Mouse (Mus musculus): Measurements from ENCODE around the gene Mettl8. TPM values are rescaled to one million over a fixed set of nuclear protein-coding genes. Genes with fewer than 3 reads are reported as not detected.
A peak's percentile ranks its signal among the peaks of the same experiment; 100 is the strongest.

Mettl8 gene
- polyA plus RNA-seq, 1 experiment from 2014 or later, result 18.6 TPM

- H3K9ac ChIP-seq, result no peak overlapping the region
- H3K4me2 ChIP-seq, result no peak overlapping the region
- H3K4me1 ChIP-seq (replicated peaks), result no peaks in the 10 kb centered on the region; the same call in 1 of the 2 replicates
- H3K27ac ChIP-seq (replicated peaks), result no peak overlapping the region
- H3K9me3 ChIP-seq, result no peaks in the 10 kb centered on the region
- H3K36me3 ChIP-seq, result no peaks in the 10 kb centered on the region
- no peaks in the 10 kb centered on the region for H3K27me3 ChIP-seq
- no peak overlapping the region for H3K4me3 ChIP-seq
- no peak for ATAC-seq (ENCODE audit: low read depth)
- WGBS, result 63% methylated on average over 7 of the region's 7 CpGs
Measured at GRCm38 (mm10) chr2:70970158-70970741, 85.1 kb downstream of the Mettl8 start.

GRCm38 (mm10) chr2:70968305-70968704 is 87.1 kb downstream of the Mettl8 start:
- Histone ChIP-seq H3K27me3 (no peaks in the 10 kb centered on the region), H3K9me3 (no peaks in the 10 kb centered on the region), H3K9ac (no peak overlapping the region), H3K4me2 (no peak overlapping the region), H3K4me1 (replicated peaks) (no peaks in the 10 kb centered on the region; the same call in 1 of the 2 replicates), H3K4me3 (no peak overlapping the region), H3K36me3 (no peaks in the 10 kb centered on the region), H3K27ac (replicated peaks) (no peak overlapping the region)
- WGBS, result 81% methylated on average over 2 of the region's 2 CpGs
- no peak for ATAC-seq (ENCODE audit: low read depth)

- Histone ChIP-seq H3K27ac (replicated peaks) (no peak overlapping the region), H3K9me3 (no peaks in the 10 kb centered on the region), H3K36me3 (no peaks in the 10 kb centered on the region), H3K4me2 (no peak overlapping the region), H3K9ac (no peak overlapping the region), H3K4me1 (replicated peaks) (no peaks in the 10 kb centered on the region), H3K4me3 (no peak overlapping the region), H3K27me3 (no peaks in the 10 kb centered on the region)
- WGBS, result 79% methylated on average over 1 of the region's 1 CpGs
- no peak for ATAC-seq (ENCODE audit: low read depth)
Measured at GRCm38 (mm10) chr2:70967216-70967615, 88.2 kb downstream of the Mettl8 start.

GRCm38 (mm10) chr2:70964809-70965208 is 90.6 kb downstream of the Mettl8 start:
- no peak overlapping the region for H3K9ac ChIP-seq
- peaks cover 14% of the 10 kb centered on the region for H3K4me1 ChIP-seq (replicated peaks)
- no peak for ATAC-seq (ENCODE audit: low read depth)
- no peak overlapping the region for H3K4me3 ChIP-seq
- no peak overlapping the region for H3K4me2 ChIP-seq
- H3K36me3 ChIP-seq, result no peaks in the 10 kb centered on the region
- no peaks in the 10 kb centered on the region for H3K27me3 ChIP-seq
- WGBS, result 95% methylated on average over 2 of the region's 2 CpGs
- no peak overlapping the region for H3K27ac ChIP-seq (replicated peaks)
- H3K9me3 ChIP-seq, result no peaks in the 10 kb centered on the region

GRCm38 (mm10) chr2:70962921-70963320 is 92.5 kb downstream of the Mettl8 start:
- Histone ChIP-seq H3K4me2 (no peak overlapping the region), H3K36me3 (no peaks in the 10 kb centered on the region), H3K27ac (replicated peaks) (no peak overlapping the region), H3K9ac (no peak overlapping the region), H3K9me3 (no peaks in the 10 kb centered on the region), H3K4me1 (replicated peaks) (peaks cover 24% of the 10 kb centered on the region), H3K4me3 (no peak overlapping the region), H3K27me3 (no peaks in the 10 kb centered on the region)
- no peak for ATAC-seq (ENCODE audit: low read depth)
- WGBS, result 83% methylated on average over 1 of the region's 1 CpGs

GRCm38 (mm10) chr2:70961086-70961941 is 94.1 kb downstream of the Mettl8 start:
- Histone ChIP-seq H3K9me3 (no peaks in the 10 kb centered on the region), H3K4me2 (no peak overlapping the region), H3K4me3 (no peak overlapping the region), H3K27me3 (no peaks in the 10 kb centered on the region), H3K27ac (replicated peaks) (peak overlapping the region; percentile 68), H3K9ac (no peak overlapping the region), H3K4me1 (replicated peaks) (peaks cover 27% of the 10 kb centered on the region), H3K36me3 (no peaks in the 10 kb centered on the region)
- no peak for ATAC-seq (ENCODE audit: low read depth)
- 82% methylated on average over 6 of the region's 6 CpGs for WGBS

- H3K36me3 ChIP-seq, result no peaks in the 10 kb centered on the region
- ATAC-seq (ENCODE audit: low read depth), result peak; percentile 87
- H3K4me2 ChIP-seq, result no peak overlapping the region
- H3K4me3 ChIP-seq, result no peak overlapping the region
- WGBS, result 39% methylated on average over 6 of the region's 6 CpGs
- H3K4me1 ChIP-seq (replicated peaks), result peaks cover 27% of the 10 kb centered on the region
- no peaks in the 10 kb centered on the region for H3K9me3 ChIP-seq
- no peak overlapping the region for H3K9ac ChIP-seq
- peak overlapping the region; percentile 68 for H3K27ac ChIP-seq (replicated peaks)
- no peaks in the 10 kb centered on the region for H3K27me3 ChIP-seq
Measured at GRCm38 (mm10) chr2:70960090-70960489, 95.3 kb downstream of the Mettl8 start.

- no peaks in the 10 kb centered on the region for H3K36me3 ChIP-seq
- ATAC-seq (ENCODE audit: low read depth), result no peak
- H3K9me3 ChIP-seq, result no peaks in the 10 kb centered on the region
- no peak overlapping the region for H3K4me3 ChIP-seq
- H3K4me2 ChIP-seq, result no peak overlapping the region
- no peaks in the 10 kb centered on the region for H3K27me3 ChIP-seq
- no peak overlapping the region for H3K9ac ChIP-seq
- 47% methylated on average over 7 of the region's 7 CpGs for WGBS
- H3K27ac ChIP-seq (replicated peaks), result peak overlapping the region; percentile 68; the same call in 1 of the 2 replicates
- peaks cover 27% of the 10 kb centered on the region for H3K4me1 ChIP-seq (replicated peaks)
Measured at GRCm38 (mm10) chr2:70959337-70959736, 96.0 kb downstream of the Mettl8 start.

- no peak for ATAC-seq (ENCODE audit: low read depth)
- no peak overlapping the region for H3K9ac ChIP-seq
- 87% methylated on average over 7 of the region's 7 CpGs for WGBS
- H3K4me2 ChIP-seq, result no peak overlapping the region
- no peaks in the 10 kb centered on the region for H3K36me3 ChIP-seq
- H3K4me1 ChIP-seq (replicated peaks), result peaks cover 27% of the 10 kb centered on the region
- no peak overlapping the region for H3K4me3 ChIP-seq
- H3K27me3 ChIP-seq, result no peaks in the 10 kb centered on the region
- H3K9me3 ChIP-seq, result no peaks in the 10 kb centered on the region
- H3K27ac ChIP-seq (replicated peaks), result no peak overlapping the region
Measured at GRCm38 (mm10) chr2:70958536-70958935, 96.8 kb downstream of the Mettl8 start.

GRCm38 (mm10) chr2:70953616-70954015 is 101.8 kb downstream of the Mettl8 start:
- ATAC-seq (ENCODE audit: low read depth), result no peak
- H3K36me3 ChIP-seq, result no peaks in the 10 kb centered on the region
- H3K9ac ChIP-seq, result no peak overlapping the region
- H3K4me2 ChIP-seq, result no peak overlapping the region
- H3K4me3 ChIP-seq, result no peak overlapping the region
- H3K27ac ChIP-seq (replicated peaks), result no peak overlapping the region
- H3K9me3 ChIP-seq, result no peaks in the 10 kb centered on the region
- 76% methylated on average over 2 of the region's 2 CpGs for WGBS
- 0 out of 2 replicates have a peak, but pooled peaks cover 3% of the 10 kb centered on the region for H3K4me1 ChIP-seq (replicated peaks)
- no peaks in the 10 kb centered on the region for H3K27me3 ChIP-seq

- no peaks in the 10 kb centered on the region for H3K27me3 ChIP-seq
- no peak for ATAC-seq (ENCODE audit: low read depth)
- no peak overlapping the region for H3K4me3 ChIP-seq
- H3K4me1 ChIP-seq (replicated peaks), result 0 out of 2 replicates have a peak, but pooled peaks cover 2% of the 10 kb centered on the region
- no peaks in the 10 kb centered on the region for H3K9me3 ChIP-seq
- H3K9ac ChIP-seq, result no peak overlapping the region
- H3K4me2 ChIP-seq, result no peak overlapping the region
- H3K36me3 ChIP-seq, result no peaks in the 10 kb centered on the region
- H3K27ac ChIP-seq (replicated peaks), result no peak overlapping the region
- whole genome bisulfite sequencing, result 92% methylated on average over 2 of the region's 2 CpGs
Measured at GRCm38 (mm10) chr2:70951944-70952343, 103.4 kb downstream of the Mettl8 start.

GRCm38 (mm10) chr2:70944511-70945305 is 110.7 kb downstream of the Mettl8 start:
- Histone ChIP-seq H3K9ac (no peak overlapping the region), H3K4me3 (no peak overlapping the region), H3K4me2 (no peak overlapping the region), H3K4me1 (replicated peaks) (no peaks in the 10 kb centered on the region), H3K27me3 (no peaks in the 10 kb centered on the region), H3K27ac (replicated peaks) (no peak overlapping the region), H3K36me3 (no peaks in the 10 kb centered on the region), H3K9me3 (no peaks in the 10 kb centered on the region)
- ATAC-seq (ENCODE audit: low read depth), result no peak
- WGBS, result 85% methylated on average over 8 of the region's 8 CpGs
